Mouse (Mus musculus): ENCODE data around the gene Sdk1.

Gene Sdk1

DNA sequence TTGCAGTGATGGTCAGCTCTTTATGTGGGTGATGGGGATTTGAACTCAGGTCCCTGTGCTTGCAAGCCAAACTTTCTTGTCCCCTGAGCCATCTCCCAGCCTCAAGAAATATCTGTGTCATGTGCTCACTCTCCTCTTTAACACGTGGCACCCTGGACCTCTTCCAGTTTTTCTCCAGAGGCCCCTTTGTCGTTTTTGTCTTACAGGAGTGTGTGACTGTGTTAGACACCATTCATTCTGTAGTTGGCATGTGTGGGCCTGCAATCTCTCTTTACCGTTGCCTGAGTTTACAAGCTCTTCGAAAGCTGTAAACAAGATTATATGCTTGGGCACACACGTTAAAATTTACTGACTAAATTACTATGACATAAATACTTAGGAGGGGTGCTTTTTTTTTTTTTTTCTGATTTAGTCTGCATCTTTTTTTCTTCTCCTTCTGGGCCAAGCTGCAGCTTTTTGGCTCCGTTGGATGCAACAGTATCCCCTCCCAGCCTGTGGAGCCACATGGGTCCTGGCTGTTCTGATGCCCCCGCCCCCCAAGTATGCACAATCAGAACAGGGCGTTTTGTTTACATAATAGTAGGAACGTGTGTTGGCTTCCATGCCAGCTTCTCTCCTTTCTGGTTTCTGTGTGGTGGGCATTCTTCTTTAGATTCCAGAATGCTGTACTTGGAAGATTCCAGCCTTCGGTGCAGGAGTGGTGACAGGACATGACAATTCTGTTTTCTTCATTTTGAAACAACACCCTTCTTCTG is 527.6 kb downstream of the Sdk1 start:
- CTCF ChIA-PET, result no interaction called here

DNA sequence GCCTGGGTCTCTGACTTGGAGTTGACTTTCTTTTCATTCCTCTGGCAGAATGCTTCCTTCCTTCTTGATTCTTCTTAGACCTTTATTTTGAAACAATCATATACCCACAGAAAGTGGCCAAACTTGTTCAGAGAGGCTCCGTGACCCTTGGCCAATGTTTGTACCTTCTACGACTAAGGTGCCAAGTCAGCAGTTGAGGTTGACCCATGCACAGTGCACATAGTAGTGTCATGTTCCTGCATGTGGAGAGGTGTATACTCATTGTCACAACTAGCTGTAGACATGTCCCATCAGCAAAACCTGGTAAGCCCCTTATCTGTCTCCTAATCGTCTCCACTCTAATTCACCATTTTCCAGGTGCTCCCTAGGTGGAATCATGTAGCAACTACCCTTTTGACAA is 530.2 kb downstream of the Sdk1 start:
- CTCF ChIA-PET, result no interaction called here

DNA sequence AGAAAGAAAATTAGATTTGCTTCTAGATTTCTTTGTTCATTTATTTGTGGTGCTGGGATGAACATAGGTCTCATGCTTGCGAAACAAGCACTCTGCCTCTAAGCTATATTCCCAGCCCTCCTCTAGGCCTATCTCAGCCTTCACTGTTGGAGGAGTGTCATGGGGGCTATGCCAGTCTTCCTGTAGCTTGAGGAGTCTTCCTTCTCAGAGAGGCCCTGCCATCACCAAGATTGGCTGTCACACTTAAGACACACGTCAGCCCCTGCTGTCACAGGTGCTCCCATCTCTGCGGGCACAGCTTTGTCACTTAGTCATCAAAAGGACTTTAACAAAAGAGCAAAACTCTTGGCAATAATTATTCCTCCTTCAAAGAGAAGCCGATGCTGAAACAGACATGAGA is 536.9 kb downstream of the Sdk1 start:
- CTCF ChIA-PET, result no interaction called here

DNA sequence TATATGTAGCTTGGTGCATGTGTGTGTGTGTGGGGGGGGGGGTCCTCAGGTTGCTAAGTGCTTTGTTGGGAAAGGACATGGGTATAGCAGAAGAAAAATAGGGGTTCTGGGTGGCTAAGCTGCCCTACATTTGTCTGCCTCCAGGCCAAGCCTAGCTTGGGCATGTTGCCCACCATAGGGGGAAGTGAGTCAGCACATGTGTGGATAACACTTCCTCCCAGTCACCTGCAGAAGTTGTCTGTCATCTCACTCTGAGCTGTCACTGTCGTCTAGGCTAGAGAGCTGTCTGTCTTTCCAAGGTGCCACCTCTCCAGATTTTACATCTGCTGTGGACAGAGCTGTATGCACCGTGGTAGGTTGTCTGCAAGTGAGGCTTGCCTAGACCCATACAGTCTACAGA is 539.9 kb downstream of the Sdk1 start:
- CTCF ChIA-PET, result interaction anchor here (0.6 kb wide), 1 partner anchor 919 kb away, joined by 6 read pairs; no protein-coding TSS in a partner anchor

DNA sequence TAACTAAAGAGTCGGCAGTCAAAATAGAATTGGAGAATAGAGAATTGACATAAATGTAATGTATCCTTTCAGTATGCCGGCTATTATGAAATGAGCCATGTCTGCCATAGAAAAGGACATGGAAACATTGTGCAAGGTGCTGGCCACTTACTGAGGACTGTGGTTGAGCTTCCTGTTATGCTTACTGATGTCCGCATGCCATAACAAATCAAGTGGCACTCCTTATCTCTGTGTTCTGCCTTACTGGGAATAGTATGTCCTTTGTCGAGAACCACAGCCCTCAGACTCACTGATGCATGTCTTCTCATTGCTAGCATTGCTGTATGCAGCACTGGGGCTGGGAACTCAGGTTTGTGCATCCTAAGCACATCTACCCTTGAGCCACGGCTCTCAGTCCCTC is 541.0 kb downstream of the Sdk1 start:
- CTCF ChIA-PET, result no interaction called here

DNA sequence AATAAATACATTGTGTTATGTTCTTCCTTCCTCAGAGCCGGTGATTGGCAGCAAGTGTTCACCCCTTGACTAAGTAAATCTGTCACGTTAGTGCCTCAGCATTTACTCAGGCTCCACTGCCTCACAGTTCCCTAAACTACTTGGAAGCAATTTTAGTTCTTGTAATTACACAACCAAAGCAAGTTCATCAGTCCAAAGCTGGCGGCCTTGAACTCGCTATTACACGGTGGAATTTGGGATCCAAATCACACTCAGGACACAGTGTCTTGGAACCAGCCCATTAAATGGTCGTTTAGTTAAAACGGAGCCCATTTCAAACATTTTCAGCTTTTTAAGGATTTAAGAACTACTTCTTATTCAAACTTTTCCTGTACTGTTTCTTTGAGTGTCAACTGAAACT is 542.2 kb downstream of the Sdk1 start:
- CTCF ChIA-PET, result no interaction called here

DNA sequence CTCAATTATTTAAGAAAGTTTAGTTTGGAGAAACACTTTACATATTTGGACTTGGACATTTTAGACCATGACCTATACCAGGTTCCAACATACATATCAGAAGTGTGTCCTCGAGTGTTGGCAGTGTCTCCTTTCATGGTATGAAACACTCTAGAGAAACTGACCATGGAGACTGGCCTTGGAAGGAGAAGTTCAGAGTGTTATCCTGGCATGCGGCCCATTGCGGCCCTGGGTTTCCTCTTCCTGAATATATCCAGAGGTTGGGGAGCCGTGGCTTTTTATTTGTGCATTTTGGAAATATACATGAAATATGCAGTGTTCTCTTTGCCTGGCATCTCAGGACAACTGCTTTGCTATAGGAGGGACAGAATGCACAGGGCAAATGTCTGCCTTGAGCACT is 552.6 kb downstream of the Sdk1 start:
- CTCF ChIA-PET, result no interaction called here

DNA sequence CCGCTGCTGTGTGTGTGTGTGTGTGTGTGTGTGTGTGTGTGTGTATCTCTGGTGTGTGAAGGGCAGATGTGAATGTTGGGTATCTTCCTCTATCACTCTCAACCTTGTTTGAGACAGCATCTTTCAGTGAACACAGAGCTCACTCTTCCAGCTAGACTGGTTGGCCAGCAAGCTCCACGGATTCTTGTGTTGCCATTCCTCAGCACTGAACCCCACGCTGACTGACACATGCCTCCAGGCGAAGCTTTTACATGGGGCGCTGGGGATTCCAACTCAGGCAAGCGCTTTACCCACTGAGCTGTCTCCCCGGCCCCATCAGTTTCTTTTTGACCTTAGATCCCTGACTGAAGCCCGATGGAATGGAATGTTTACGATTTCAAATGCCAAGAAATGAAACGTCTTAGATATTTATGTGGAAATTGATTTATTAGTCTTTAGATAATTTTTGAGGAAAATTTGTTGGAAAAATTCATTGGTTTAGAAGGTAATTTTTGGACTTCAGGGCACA is 582.6 kb downstream of the Sdk1 start:
- CTCF ChIA-PET, result no interaction called here

DNA sequence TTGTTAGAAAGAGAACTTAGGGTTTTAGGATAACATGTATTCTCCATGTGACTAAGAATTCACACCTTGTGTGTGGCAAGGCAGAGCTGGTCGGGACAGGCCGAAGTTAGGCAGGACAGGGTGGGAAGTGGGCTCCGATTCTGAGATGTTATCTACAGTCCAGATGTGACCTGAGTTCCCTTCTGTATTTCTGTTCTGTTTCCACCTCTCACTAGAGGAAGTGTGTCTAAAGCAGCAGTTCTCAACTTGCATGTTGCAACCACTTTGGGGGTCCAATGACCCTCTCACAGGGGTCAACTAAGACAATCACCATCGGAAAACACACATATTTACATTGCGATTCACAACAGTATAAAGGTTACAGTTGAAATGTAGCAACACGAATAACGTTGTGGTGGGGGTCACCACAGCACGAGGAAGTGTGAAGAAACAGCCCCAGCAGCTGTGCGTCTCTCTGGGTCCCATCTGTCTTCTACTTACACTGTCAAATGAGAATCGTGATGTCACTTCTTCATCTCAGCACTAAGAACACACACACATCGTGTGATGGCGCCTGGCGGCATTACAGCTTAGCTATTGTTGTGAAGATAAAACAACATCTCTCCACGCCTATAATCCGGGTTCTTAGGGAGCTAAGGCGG is 583.6 kb downstream of the Sdk1 start:
- CTCF ChIA-PET, result no interaction called here

DNA sequence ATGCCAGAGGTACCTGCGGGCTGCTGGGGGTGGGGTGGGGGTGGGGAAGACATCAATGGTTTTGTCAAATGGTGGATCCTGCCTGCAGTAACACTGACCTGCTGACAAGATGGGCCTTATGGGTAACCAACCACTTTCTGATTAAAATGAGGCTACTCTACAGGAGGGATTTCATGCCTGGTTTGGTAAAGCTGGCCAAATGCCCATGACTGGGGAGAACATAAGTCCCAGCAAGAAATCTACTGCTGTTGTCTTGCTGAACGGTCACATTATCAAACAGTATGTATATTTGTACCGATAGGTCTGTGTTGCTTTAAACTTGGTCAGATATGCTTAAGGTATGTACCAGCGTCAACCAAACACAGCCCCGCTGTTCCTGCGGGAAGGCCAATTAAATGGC is 594.3 kb downstream of the Sdk1 start:
- CTCF ChIA-PET, result no interaction called here

DNA sequence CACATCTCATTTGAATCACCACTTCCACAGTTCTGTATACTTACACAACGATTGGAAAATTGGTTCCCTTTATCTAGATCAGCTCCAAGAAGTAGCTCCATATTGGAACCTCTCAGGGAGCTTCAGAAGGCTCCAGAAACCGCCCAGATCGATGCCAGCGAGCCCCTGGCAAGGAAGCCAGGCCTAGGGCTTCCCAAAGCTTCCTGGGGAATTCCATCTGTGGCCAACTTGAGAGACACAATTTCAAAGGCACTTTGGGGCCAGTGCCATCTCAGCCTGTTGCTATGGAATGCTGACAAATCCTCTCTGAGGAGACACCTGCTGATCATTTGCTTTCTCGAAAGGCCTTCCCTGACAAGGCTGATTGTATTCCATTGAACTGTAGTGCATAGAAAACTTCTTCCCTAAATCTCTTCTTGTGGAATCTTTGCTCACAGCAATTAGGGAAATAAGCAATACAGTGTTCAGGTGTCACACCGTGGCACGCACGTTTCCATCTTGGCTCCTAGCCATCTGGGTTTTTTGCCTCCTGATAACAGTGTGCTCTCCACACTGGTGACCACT is 595.7 kb downstream of the Sdk1 start:
- CTCF ChIA-PET, result interaction anchor here (0.6 kb wide), 1 partner anchor 134 kb away, joined by 4 read pairs; no protein-coding TSS in a partner anchor

DNA sequence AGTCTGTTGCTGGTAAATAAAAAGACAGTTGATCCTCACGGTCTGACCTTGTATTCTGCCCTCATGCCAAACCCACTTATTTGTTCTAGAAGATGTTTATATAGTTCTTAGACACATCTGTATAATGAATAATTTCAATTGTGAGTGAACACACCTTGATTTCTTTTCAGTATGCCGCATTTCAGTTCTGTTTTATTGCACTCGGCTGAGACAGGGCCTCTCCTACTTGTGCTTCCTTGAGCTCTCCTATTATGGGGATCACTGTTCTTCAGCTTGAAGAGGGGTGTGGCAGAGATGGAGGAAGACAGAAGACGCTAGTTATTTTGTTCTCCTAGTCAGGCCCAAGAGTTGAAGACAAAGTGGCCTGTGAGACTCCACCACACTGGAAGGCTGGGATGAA is 603.4 kb downstream of the Sdk1 start:
- CTCF ChIA-PET, result no interaction called here

DNA sequence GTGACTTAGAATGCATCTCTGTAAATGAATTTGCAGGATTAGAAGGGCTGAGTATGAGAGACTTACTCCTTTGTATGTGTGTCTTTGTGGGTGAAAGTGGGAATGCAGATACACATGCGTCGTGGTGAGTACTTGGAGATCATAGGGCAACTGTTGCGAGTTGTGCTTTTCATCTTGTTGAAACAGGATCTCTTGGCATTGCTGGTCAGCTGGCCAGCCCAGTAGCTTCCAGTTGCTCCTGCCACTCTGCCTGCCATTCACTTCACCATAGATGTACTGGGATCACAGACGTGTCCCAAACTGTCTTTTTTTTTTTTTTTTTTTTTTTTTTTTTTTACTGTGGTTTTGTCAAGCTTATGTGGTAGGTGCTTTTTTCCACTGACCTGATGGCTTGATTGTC is 606.4 kb downstream of the Sdk1 start:
- CTCF ChIA-PET, result no interaction called here

DNA sequence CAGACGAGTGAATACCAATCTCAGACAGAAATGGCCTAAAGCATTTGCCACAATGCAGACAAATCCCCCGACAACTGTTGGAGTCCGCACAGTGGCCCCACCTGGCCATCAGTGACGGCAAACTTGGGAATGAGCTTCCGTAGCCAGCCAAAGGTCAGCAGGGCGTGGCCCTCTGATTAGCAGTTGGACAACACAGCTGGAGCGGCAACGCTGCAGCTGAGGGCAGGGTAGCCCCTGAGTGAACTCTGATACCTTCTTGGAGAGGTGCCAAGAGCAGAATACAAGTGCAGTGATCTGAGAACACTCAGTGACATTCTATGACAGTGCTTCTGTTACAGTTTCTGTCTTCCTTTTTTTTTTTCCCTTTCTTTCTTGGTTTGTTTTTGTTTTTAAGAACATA is 610.9 kb downstream of the Sdk1 start:
- CTCF ChIA-PET, result no interaction called here

DNA sequence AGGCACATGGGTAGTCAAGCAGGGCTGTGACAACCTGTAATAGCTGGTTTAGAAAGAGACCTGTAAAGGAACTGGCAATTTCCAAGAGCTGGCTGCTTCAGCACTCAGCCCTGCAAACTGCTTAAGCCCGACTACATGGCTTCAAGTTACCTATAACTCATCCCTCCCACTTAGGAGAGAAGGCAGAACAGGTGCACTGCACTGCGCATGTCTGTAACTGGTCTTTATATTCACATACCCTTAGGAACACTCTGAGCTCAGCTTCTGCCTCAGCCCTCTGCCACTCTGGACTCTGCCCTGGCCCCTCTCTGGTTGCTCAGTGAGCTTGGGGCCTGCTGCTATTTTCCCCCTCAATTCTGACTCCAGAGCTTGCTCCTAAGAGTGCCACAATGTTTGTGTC is 615.2 kb downstream of the Sdk1 start:
- CTCF ChIA-PET, result no interaction called here

DNA sequence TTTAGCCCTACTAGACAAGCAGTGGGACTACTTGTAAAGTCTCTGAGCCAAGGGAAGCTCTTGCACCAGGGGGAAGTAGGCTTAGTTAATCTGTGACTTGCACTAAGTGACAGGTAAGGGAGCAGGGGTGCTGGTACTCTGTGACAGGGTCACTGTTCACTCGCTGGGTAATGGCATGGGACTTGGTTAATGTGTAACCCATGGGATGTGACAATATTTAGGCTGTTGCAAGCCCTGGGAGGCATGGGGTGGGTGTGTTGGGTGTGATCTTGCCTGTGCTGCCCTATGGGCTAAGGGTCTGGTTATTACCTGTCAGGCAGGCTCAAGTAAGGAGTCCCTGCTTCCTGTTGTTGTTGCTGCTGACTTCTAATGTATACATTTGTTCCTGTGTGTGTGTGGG is 616.5 kb downstream of the Sdk1 start:
- CTCF ChIA-PET, result no interaction called here

DNA sequence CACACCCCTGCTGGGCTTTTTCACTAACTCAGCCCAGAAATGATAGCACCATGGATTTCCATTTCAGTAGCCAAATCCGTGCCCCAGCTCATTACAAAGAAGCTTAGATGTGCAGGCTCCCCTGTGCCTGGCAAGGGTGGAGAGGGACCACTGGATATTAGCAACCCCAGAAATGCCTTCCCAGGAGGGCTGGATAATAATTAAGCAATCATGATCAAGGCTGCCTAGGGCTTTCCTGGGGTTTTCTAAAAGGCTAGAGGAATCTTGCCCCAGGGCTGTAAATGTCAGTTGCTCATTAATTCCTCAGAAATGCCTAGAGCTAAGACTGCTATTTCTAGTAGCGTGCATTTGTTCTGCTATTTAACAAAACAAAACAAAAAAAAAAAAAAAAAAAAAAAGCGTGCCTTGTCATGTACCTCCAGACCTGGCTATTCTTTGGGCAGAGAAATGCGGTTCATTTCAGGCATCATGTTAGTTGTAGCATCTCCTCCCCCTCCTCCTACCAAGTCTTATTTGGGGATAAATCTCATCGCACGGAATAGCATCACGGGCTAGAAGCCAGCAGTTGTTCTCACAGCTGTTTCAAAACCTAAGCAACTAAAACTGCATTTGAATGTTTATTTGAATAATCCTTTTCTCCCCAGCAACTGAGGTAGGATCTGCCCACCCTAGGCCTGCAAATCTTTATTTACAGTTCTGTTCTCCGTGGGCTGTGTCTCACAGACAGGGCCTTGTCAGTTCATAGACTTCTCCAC is 617.3 kb downstream of the Sdk1 start:
- CTCF ChIA-PET, result no interaction called here

DNA sequence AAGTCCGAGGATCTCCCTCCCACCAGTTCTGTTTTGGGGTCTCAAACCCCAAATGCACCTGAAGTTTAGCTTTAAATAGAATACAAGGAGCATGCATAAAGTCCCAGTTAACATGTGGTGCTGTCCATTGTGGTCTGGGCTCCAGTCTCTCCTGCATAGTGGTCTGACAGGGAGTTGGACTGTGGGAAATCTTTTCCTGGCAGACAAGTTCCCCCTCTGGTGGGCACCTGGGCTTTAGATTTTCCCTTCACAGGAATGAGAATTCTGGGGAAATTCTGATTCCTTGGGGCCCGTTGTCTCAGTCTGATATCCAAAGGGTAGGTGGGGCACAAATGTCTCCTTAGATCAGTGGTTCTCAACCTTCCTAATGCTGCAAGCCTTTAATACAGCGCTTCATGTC is 624.8 kb downstream of the Sdk1 start:
- CTCF ChIA-PET, result no interaction called here

DNA sequence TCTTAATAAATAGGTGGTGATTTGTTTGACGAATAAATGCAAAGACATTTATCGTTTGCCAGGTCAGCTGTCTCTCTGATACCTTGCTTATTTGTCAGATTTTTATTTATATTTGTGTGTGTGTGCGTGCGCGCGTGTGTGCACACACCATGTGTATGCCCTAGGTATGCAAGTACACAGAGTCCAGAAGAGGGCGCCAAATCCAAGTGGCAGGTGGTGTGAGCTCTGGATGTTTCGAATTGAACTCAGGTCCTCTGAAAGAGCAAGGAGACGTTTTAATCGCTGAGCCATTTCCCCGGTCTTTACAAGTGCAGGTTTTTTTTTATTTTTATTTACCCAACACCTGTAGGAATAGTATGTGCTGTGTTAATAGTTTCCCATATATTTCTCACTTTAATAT is 632.5 kb downstream of the Sdk1 start:
- CTCF ChIA-PET, result no interaction called here

DNA sequence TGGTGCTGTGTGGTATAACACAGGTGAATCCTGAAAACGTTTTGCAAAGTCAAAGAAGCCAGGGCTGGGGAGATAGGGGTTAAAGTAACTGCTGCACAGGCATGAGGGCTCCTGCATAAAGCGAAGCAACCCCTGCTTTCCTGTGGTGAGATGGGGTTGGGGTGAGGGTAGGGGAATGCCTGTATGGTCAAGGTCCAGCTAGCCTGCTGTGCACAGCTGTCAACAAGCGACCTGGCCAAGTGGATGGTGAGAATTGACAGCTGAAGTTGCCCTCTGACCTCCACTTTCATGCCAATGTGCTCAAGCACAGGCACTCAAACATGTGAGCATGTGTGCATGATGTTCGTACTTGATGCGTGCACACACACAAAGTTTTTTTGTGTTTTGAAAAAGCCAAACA is 639.4 kb downstream of the Sdk1 start:
- CTCF ChIA-PET, result no interaction called here

DNA sequence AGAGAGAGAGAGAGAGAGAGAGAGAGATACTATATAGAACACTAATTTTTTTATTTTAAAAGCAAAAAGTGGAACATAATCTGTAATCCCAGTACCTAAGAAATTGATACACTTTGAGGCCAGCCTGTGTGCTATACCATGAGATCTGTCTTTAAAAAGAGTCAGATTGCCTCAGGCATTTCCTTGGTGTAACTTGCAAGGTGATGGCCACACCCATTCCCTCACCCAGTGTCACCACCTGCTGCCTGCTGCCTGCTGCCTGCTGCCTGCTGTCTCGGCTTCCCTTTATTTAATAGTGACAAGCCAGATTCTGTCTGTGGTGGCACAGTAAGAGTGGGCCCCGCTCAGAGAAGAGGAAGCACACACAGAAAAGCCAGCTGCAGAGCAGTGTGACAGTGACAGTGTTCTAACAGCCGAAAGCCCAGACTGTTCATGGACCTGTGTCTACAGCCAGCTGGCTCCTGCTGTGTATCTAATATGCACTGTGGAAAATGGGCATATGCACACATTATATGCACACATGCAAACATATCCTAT is 642.9 kb downstream of the Sdk1 start:
- CTCF ChIA-PET, result no interaction called here

DNA sequence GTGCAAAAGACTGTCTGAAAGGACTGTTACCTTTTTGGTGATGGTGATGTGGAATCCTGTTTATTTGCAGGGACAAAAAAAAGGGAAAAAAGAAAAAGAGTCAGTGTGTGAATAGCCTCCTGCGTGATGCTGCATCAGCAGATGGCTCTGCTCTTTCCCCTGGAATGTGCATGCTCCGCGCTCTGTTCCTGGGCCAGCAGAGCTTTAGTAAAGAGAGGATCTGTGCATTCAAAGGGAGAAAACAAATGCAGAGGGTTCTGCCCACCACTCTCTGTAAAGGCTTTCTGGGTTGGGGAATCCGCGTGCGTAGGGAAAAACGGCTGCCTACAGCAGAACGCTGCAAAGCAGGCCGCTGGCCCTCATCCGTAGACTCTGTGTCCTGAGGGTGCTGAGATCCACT is 644.7 kb downstream of the Sdk1 start:
- CTCF ChIA-PET, result no interaction called here

DNA sequence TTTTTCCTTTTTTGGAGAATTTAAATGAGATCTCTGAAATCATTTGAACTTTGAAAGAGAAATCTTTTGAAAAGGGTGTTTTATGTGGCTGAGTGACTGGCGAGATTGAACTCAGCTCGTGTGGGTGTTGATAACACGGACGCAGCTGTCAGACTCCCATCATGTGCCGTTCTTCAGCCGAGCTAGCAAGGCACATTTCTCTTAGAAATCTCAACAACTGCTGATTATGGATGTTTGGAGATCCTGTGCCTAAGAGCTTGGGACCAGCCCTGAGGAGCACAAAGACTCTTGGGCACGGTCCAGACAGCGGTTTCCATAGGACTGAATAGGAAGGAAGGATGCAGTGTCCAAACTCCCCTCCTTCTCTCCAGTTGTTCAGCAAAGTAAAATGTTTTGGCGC is 648.5 kb downstream of the Sdk1 start:
- CTCF ChIA-PET, result no interaction called here
